Comparison of ENCODE assay signal across 11 mouse cellular contexts in genomic region chr2:39129526-39130326, GRCm38 (mm10).
A peak's percentile ranks its signal among the peaks of the same experiment; 100 is the strongest.
DNase-seq lines count a peak whose midpoint lies in the region; ATAC-seq and TF ChIP-seq lines count a peak whose summit lies in the region.
"Had no signal": no experiment of that assay in that cellular context is flagged by ENCODE, and none has a peak within 500 bp of the region (broad histone marks: within the 10 kb centered on the region; RNA-seq: fewer than 3 reads in every experiment).

No protein-coding gene starts in this region.

- ATAC-seq in hindbrain, postnatal 0 days, result no peak
- ATAC-seq in hindbrain, embryonic 11.5 days (ENCODE audit: low FRiP score), result no peak
- ATAC-seq in forebrain, embryonic 16.5 days, result peak; percentile 61
- ATAC-seq in liver, embryonic 16.5 days (ENCODE audit: low read depth), result peak; percentile 94
- ATAC-seq in intestine, embryonic 16.5 days, result no peak
- ATAC-seq: intestine, postnatal 0 days had no signal

- no peak overlapping the region for H3K27ac ChIP-seq in hindbrain, postnatal 0 days
- H3K27ac ChIP-seq in hindbrain, embryonic 11.5 days (ENCODE audit: low read depth, low read length), result no peak overlapping the region
- H3K27ac ChIP-seq in forebrain, embryonic 16.5 days (ENCODE audit: low read length), result no peak overlapping the region
- H3K27ac ChIP-seq in liver, embryonic 16.5 days (ENCODE audit: low read length), result no peak overlapping the region
- H3K27ac ChIP-seq in intestine, embryonic 16.5 days (ENCODE audit: low read length), result no peak overlapping the region
- H3K27ac ChIP-seq: heart, embryonic 13.5 days had no signal

- no peaks in the 10 kb centered on the region for H3K4me1 ChIP-seq in hindbrain, postnatal 0 days (ENCODE audit: insufficient read depth, low read length)
- H3K4me1 ChIP-seq in hindbrain, embryonic 11.5 days (replicated peaks; ENCODE audit: control insufficient read depth, insufficient read depth, low read length), result no peaks in the 10 kb centered on the region
- peaks cover 3% of the 10 kb centered on the region; the same call in 1 of the 2 replicates for H3K4me1 ChIP-seq in forebrain, embryonic 16.5 days (replicated peaks; ENCODE audit: control insufficient read depth, insufficient read depth, low read length)
- no peaks in the 10 kb centered on the region; the same call in 1 of the 2 replicates for H3K4me1 ChIP-seq in liver, embryonic 16.5 days (ENCODE audit: control insufficient read depth, low read depth, low read length)
- H3K4me1 ChIP-seq in intestine, embryonic 16.5 days (ENCODE audit: control insufficient read depth, insufficient read depth, low read length), result no peaks in the 10 kb centered on the region
- H3K4me1 ChIP-seq: heart, embryonic 13.5 days had no signal

- H3K36me3 ChIP-seq in hindbrain, postnatal 0 days (ENCODE audit: insufficient read depth, low read length), result no peaks in the 10 kb centered on the region
- H3K36me3 ChIP-seq in hindbrain, embryonic 11.5 days (ENCODE audit: control insufficient read depth, insufficient read depth, low read length), result no peaks in the 10 kb centered on the region
- no peaks in the 10 kb centered on the region for H3K36me3 ChIP-seq in forebrain, embryonic 16.5 days (ENCODE audit: control insufficient read depth, insufficient read depth)
- H3K36me3 ChIP-seq in liver, embryonic 16.5 days (ENCODE audit: control insufficient read depth, insufficient read depth), result no peaks in the 10 kb centered on the region
- no peaks in the 10 kb centered on the region for H3K36me3 ChIP-seq in intestine, embryonic 16.5 days (ENCODE audit: control insufficient read depth, insufficient read depth, low read length)

- 59% methylated on average over 3 of the region's 3 CpGs for WGBS in hindbrain, postnatal 0 days
- 89% methylated on average over 3 of the region's 3 CpGs for WGBS in hindbrain, embryonic 11.5 days
- 41% methylated on average over 3 of the region's 3 CpGs for WGBS in forebrain, embryonic 16.5 days
- WGBS in liver, embryonic 16.5 days (ENCODE audit: insufficient replicate concordance), result 54% methylated on average over 3 of the region's 3 CpGs
- 82% methylated on average over 3 of the region's 3 CpGs for WGBS in intestine, embryonic 16.5 days

- H3K4me3 ChIP-seq in hindbrain, postnatal 0 days (ENCODE audit: low read length), result no peak overlapping the region
- H3K4me3 ChIP-seq in hindbrain, embryonic 11.5 days (ENCODE audit: low read depth, low read length), result no peak overlapping the region
- H3K4me3 ChIP-seq in forebrain, embryonic 16.5 days (replicated peaks; ENCODE audit: low read length), result no peak overlapping the region
- H3K4me3 ChIP-seq in liver, embryonic 16.5 days (ENCODE audit: low read depth, low read length), result no peak overlapping the region
- no peak overlapping the region for H3K4me3 ChIP-seq in intestine, embryonic 16.5 days (ENCODE audit: low read length)
- H3K4me3 ChIP-seq: heart, embryonic 13.5 days had no signal

- H3K9ac ChIP-seq in hindbrain, postnatal 0 days (replicated peaks; ENCODE audit: low read length), result no peak overlapping the region
- no peak overlapping the region for H3K9ac ChIP-seq in hindbrain, embryonic 11.5 days (ENCODE audit: low read depth, low read length)
- no peak overlapping the region for H3K9ac ChIP-seq in forebrain, embryonic 16.5 days (replicated peaks; ENCODE audit: low read depth, low read length)
- H3K9ac ChIP-seq in liver, embryonic 16.5 days (ENCODE audit: low read depth, low read length), result no peak overlapping the region
- H3K9ac ChIP-seq in intestine, embryonic 16.5 days (ENCODE audit: low read depth, low read length), result no peak overlapping the region
- H3K9ac ChIP-seq: heart, embryonic 13.5 days had no signal

- no peaks in the 10 kb centered on the region for H3K27me3 ChIP-seq in hindbrain, postnatal 0 days (ENCODE audit: insufficient read depth, low read length)
- no peaks in the 10 kb centered on the region for H3K27me3 ChIP-seq in hindbrain, embryonic 11.5 days (ENCODE audit: control insufficient read depth, insufficient read depth, low read length)
- no peaks in the 10 kb centered on the region for H3K27me3 ChIP-seq in forebrain, embryonic 16.5 days (replicated peaks; ENCODE audit: control insufficient read depth, insufficient read depth, low read length)
- no peaks in the 10 kb centered on the region for H3K27me3 ChIP-seq in liver, embryonic 16.5 days (ENCODE audit: control insufficient read depth, insufficient read depth, low read depth, low read length)
- no peaks in the 10 kb centered on the region for H3K27me3 ChIP-seq in intestine, embryonic 16.5 days (replicated peaks; ENCODE audit: control insufficient read depth, insufficient read depth, low read length)
- H3K27me3 ChIP-seq: heart, embryonic 13.5 days had no signal

- no peak for TF ChIP-seq CTCF in hindbrain, postnatal 0 days (IDR thresholded peaks at IDR 0.05; ENCODE audit: low read depth)

- no peak overlapping the region for H3K4me2 ChIP-seq in hindbrain, postnatal 0 days (ENCODE audit: low read depth, low read length)
- no peak overlapping the region for H3K4me2 ChIP-seq in hindbrain, embryonic 11.5 days (replicated peaks; ENCODE audit: low read depth, low read length)
- H3K4me2 ChIP-seq in forebrain, embryonic 16.5 days (ENCODE audit: low read length), result no peak overlapping the region
- H3K4me2 ChIP-seq in liver, embryonic 16.5 days (ENCODE audit: low read depth, low read length), result no peak overlapping the region
- no peak overlapping the region for H3K4me2 ChIP-seq in intestine, embryonic 16.5 days (ENCODE audit: low read depth, low read length)
- H3K4me2 ChIP-seq: heart, embryonic 13.5 days had no signal

- DNase-seq in hindbrain, postnatal 0 days (ENCODE audit: low spot score), result peak; percentile 58
- DNase-seq in hindbrain, embryonic 11.5 days (ENCODE audit: low spot score), result no peak
- peak; percentile 63 for DNase-seq in brain, adult 2 months (ENCODE audit: low read depth, low spot score)
- DNase-seq in gastrocnemius, postnatal 14 days, result no peak
- DNase-seq in B cell, adult 2 months, result no peak
- DNase-seq: thymus, adult 18-20 months had no signal

- intact Hi-C loops in gastrocnemius, postnatal 14 days (cut with DNase I; ENCODE audit: low total_unique reads), result no loop called here

- no peaks in the 10 kb centered on the region for H3K9me3 ChIP-seq in hindbrain, postnatal 0 days (ENCODE audit: low read length)
- H3K9me3 ChIP-seq in hindbrain, embryonic 11.5 days (ENCODE audit: control insufficient read depth, low read length), result no peaks in the 10 kb centered on the region
- peaks cover under 1% of the 10 kb centered on the region; the same call in 1 of the 2 replicates for H3K9me3 ChIP-seq in forebrain, embryonic 16.5 days (ENCODE audit: control insufficient read depth, low read length)
- no peaks in the 10 kb centered on the region for H3K9me3 ChIP-seq in liver, embryonic 16.5 days (replicated peaks; ENCODE audit: control insufficient read depth, low read length)
- H3K9me3 ChIP-seq in intestine, embryonic 16.5 days (ENCODE audit: control insufficient read depth, low read length), result no peaks in the 10 kb centered on the region
- H3K9me3 ChIP-seq: heart, embryonic 13.5 days had no signal

Comparison
In these comparisons a context has a peak if more than half of its experiments do, and no peak if none do; other contexts are left out.
1. DNase-seq: peak in hindbrain, postnatal 0 days (single experiment) and brain, adult 2 months (single experiment); none in hindbrain, embryonic 11.5 days (single experiment), gastrocnemius, postnatal 14 days (single experiment) and B cell, adult 2 months (0 of 2).
2. ATAC-seq: peak in forebrain, embryonic 16.5 days (single experiment) and liver, embryonic 16.5 days (single experiment); none in hindbrain, postnatal 0 days (single experiment), hindbrain, embryonic 11.5 days (single experiment) and intestine, embryonic 16.5 days (single experiment).